Mouse (Mus musculus) heart, embryonic 13.5 days (tissue): Measurements from ENCODE around the gene 6330409D20Rik. TPM values are rescaled to one million over a fixed set of nuclear protein-coding genes. Genes with fewer than 3 reads are reported as not detected.

ENCODE experiments used
- ATAC-seq: fragments of 200-750 bp; cut with Nextera tagmentation; 2 replicates; pipeline ENCODE4 v1.8.0; 2017; ENCODE audit warnings: moderate TSS enrichment; ENCODE audit not compliant: insufficient number of reproducible peaks, low FRiP score, low TSS enrichment; ENCODE audit errors: extremely low read depth
- H3K27ac ChIP-seq: fragments of 300-500 bp; sonication (generic); replicated peaks from 2 replicates; pipeline ENCODE4 v1.5.1; 2015; ENCODE audit warnings: moderate library complexity, mild to moderate bottlenecking, inconsistent platforms
- H3K27me3 ChIP-seq: fragments of 300-500 bp; sonication (generic); replicated peaks from 2 replicates; pipeline ENCODE4 v1.6.1; 2015; ENCODE audit warnings: mild to moderate bottlenecking, inconsistent platforms
- H3K36me3 ChIP-seq: fragments of 300-500 bp; sonication (generic); 2 replicates; pipeline ENCODE4 v1.6.1; 2015; ENCODE audit warnings: mild to moderate bottlenecking, inconsistent platforms
- H3K4me1 ChIP-seq: fragments of 300-500 bp; sonication (generic); 2 replicates; pipeline ENCODE4 v1.6.1; 2015; ENCODE audit warnings: inconsistent platforms
- H3K4me2 ChIP-seq: fragments of 300-500 bp; sonication (generic); 2 replicates; pipeline ENCODE4 v1.6.1; 2015; ENCODE audit warnings: inconsistent platforms, mild to moderate bottlenecking, moderate library complexity
- H3K4me3 ChIP-seq: fragments of 300-500 bp; sonication (generic); 2 replicates; pipeline ENCODE4 v1.5.1; 2015; ENCODE audit warnings: moderate library complexity, mild to moderate bottlenecking, inconsistent platforms
- H3K9ac ChIP-seq: fragments of 300-500 bp; sonication (generic); 2 replicates; pipeline ENCODE4 v1.6.1; 2015; ENCODE audit warnings: inconsistent platforms, mild to moderate bottlenecking, moderate library complexity
- H3K9me3 ChIP-seq: fragments of 300-500 bp; sonication (generic); 2 replicates; pipeline ENCODE4 v1.6.1; 2016; ENCODE audit warnings: inconsistent platforms
- WGBS: fragments of 180-500 bp; shearing (Covaris S2); methylation state at CpG from one replicate; pipeline ENCODE4 v1.1.7; 2015; ENCODE audit warnings: mixed read lengths; 5-methylcytosine and 5-hydroxymethylcytosine counted together
- polyA plus RNA-seq: library from polyadenylated mRNA; unstranded; fragments of >200 nt; fragmentation: Nextera tagmentation; extraction: Ambion mirVana; gene quantifications from 2 replicates; pipeline ENCODE4 v1.2.1, GENCODE M21; 2015

The 6330409D20Rik gene
- polyA plus RNA-seq, 1 experiment from 2014 or later = 0.28 TPM

- 24% methylated on average over 9 of the region's 9 CpGs for WGBS
- Histone ChIP-seq H3K4me2 (peak overlapping the region; percentile 81), H3K9me3 (no peaks in the 10 kb centered on the region), H3K4me3 (peak overlapping the region; percentile 87), H3K4me1 (peaks cover 38% of the 10 kb centered on the region), H3K9ac (peak overlapping the region; percentile 97), H3K36me3 (peaks cover 51% of the 10 kb centered on the region), H3K27ac (peak overlapping the region; percentile 99), H3K27me3 (no peaks in the 10 kb centered on the region)
- no peak for ATAC-seq
These were observed 29.3 kb downstream of the 6330409D20Rik start for GRCm38 (mm10) chr2:32711301-32712056.

- 82% methylated on average over 5 of the region's 5 CpGs for WGBS
- Histone ChIP-seq H3K9ac (no peak overlapping the region), H3K4me2 (no peak overlapping the region), H3K27ac (no peak overlapping the region), H3K4me3 (no peak overlapping the region), H3K27me3 (no peaks in the 10 kb centered on the region), H3K36me3 (peaks cover 62% of the 10 kb centered on the region), H3K4me1 (peaks cover 37% of the 10 kb centered on the region), H3K9me3 (no peaks in the 10 kb centered on the region)
- ATAC-seq = no peak
These were observed 30.4 kb downstream of the 6330409D20Rik start for GRCm38 (mm10) chr2:32710425-32710824.

GRCm38 (mm10) chr2:32709521-32710137 lies 31.2 kb downstream of the 6330409D20Rik start:
- Histone ChIP-seq H3K27me3 (no peaks in the 10 kb centered on the region), H3K4me1 (peaks cover 29% of the 10 kb centered on the region), H3K9ac (no peak overlapping the region), H3K27ac (no peak overlapping the region), H3K4me3 (no peak overlapping the region), H3K9me3 (no peaks in the 10 kb centered on the region), H3K36me3 (peaks cover 70% of the 10 kb centered on the region), H3K4me2 (no peak overlapping the region)
- 86% methylated on average over 20 of the region's 20 CpGs for WGBS
- ATAC-seq = no peak

GRCm38 (mm10) chr2:32708643-32709042 lies 32.2 kb downstream of the 6330409D20Rik start:
- no peak overlapping the region for H3K4me3 ChIP-seq
- ATAC-seq = no peak
- H3K4me1 ChIP-seq = peaks cover 19% of the 10 kb centered on the region
- H3K27ac ChIP-seq = no peak overlapping the region
- H3K36me3 ChIP-seq = peaks cover 80% of the 10 kb centered on the region
- 43% methylated on average over 3 of the region's 3 CpGs for WGBS
- H3K9ac ChIP-seq = no peak overlapping the region
- H3K27me3 ChIP-seq = no peaks in the 10 kb centered on the region
- H3K9me3 ChIP-seq = no peaks in the 10 kb centered on the region
- H3K4me2 ChIP-seq = no peak overlapping the region

- 93% methylated on average over 6 of the region's 6 CpGs for WGBS
- no peak overlapping the region for H3K4me3 ChIP-seq
- H3K27me3 ChIP-seq = no peaks in the 10 kb centered on the region
- H3K9me3 ChIP-seq = no peaks in the 10 kb centered on the region
- H3K4me2 ChIP-seq = no peak overlapping the region
- H3K36me3 ChIP-seq = peaks cover 96% of the 10 kb centered on the region
- H3K9ac ChIP-seq = no peak overlapping the region
- no peak for ATAC-seq
- H3K4me1 ChIP-seq = peaks cover 18% of the 10 kb centered on the region
- H3K27ac ChIP-seq = no peak overlapping the region
These were observed 33.8 kb downstream of the 6330409D20Rik start for GRCm38 (mm10) chr2:32706971-32707370.

- H3K4me2 ChIP-seq = no peak overlapping the region
- H3K4me1 ChIP-seq = no peaks in the 10 kb centered on the region
- peaks cover 83% of the 10 kb centered on the region for H3K36me3 ChIP-seq
- no peaks in the 10 kb centered on the region for H3K9me3 ChIP-seq
- H3K27me3 ChIP-seq = no peaks in the 10 kb centered on the region
- H3K27ac ChIP-seq = no peak overlapping the region
- H3K4me3 ChIP-seq = no peak overlapping the region
- no peak overlapping the region for H3K9ac ChIP-seq
- ATAC-seq = no peak
- WGBS = 88% methylated on average over 7 of the region's 7 CpGs
These were observed 35.8 kb downstream of the 6330409D20Rik start for GRCm38 (mm10) chr2:32705018-32705417.

GRCm38 (mm10) chr2:32704021-32704421 lies 36.8 kb downstream of the 6330409D20Rik start, which contains the start of gene Fpgs:
Gene Fpgs (minus strand): TSS chr2:32704145.
- Histone ChIP-seq H3K4me3 (no peak within 1 kb of the TSS), H3K9me3 (no peaks in the 10 kb centered on the region), H3K27me3 (no peaks in the 10 kb centered on the region), H3K4me1 (no peaks in the 10 kb centered on the region), H3K4me2 (no peak within 1 kb of the TSS), H3K27ac (no peak within 1 kb of the TSS), H3K9ac (no peak within 1 kb of the TSS), H3K36me3 (peaks cover 73% of the 10 kb centered on the region)
- ATAC-seq = no peak
- WGBS = 81% methylated on average over 2 of the region's 2 CpGs

- Histone ChIP-seq H3K4me1 (no peaks in the 10 kb centered on the region), H3K4me2 (no peak overlapping the region), H3K27ac (no peak overlapping the region), H3K9ac (no peak overlapping the region), H3K4me3 (no peak overlapping the region), H3K27me3 (no peaks in the 10 kb centered on the region), H3K9me3 (no peaks in the 10 kb centered on the region), H3K36me3 (peaks cover 64% of the 10 kb centered on the region)
- no peak for ATAC-seq
- 92% methylated on average over 8 of the region's 8 CpGs for WGBS
These were observed 37.8 kb downstream of the 6330409D20Rik start for GRCm38 (mm10) chr2:32703046-32703445.

GRCm38 (mm10) chr2:32700966-32701743 lies 39.7 kb downstream of the 6330409D20Rik start:
- no peak for ATAC-seq
- Histone ChIP-seq H3K9ac (no peak overlapping the region), H3K9me3 (no peaks in the 10 kb centered on the region), H3K4me1 (no peaks in the 10 kb centered on the region), H3K36me3 (peaks cover 45% of the 10 kb centered on the region), H3K4me2 (no peak overlapping the region), H3K4me3 (no peak overlapping the region), H3K27me3 (no peaks in the 10 kb centered on the region), H3K27ac (no peak overlapping the region)
- WGBS = 76% methylated on average over 14 of the region's 14 CpGs

- peaks cover 1% of the 10 kb centered on the region; the same call in 1 of the 2 replicates for H3K4me1 ChIP-seq
- peaks cover 30% of the 10 kb centered on the region for H3K36me3 ChIP-seq
- no peak overlapping the region for H3K4me2 ChIP-seq
- ATAC-seq = no peak
- no peaks in the 10 kb centered on the region for H3K27me3 ChIP-seq
- no peak overlapping the region for H3K27ac ChIP-seq
- no peak overlapping the region for H3K9ac ChIP-seq
- no peak overlapping the region for H3K4me3 ChIP-seq
- no peaks in the 10 kb centered on the region for H3K9me3 ChIP-seq
- 73% methylated on average over 6 of the region's 6 CpGs for WGBS
These were observed 41.1 kb downstream of the 6330409D20Rik start for GRCm38 (mm10) chr2:32699680-32700079.

GRCm38 (mm10) chr2:32694691-32695090 lies 46.1 kb downstream of the 6330409D20Rik start:
- H3K27me3 ChIP-seq = no peaks in the 10 kb centered on the region
- H3K4me1 ChIP-seq = peaks cover 28% of the 10 kb centered on the region
- no peak for ATAC-seq
- H3K36me3 ChIP-seq = peaks cover 16% of the 10 kb centered on the region
- peak overlapping the region; percentile 81 for H3K9ac ChIP-seq
- peak overlapping the region; percentile 87 for H3K4me2 ChIP-seq
- H3K4me3 ChIP-seq = peak overlapping the region; percentile 82
- WGBS = 85% methylated on average over 12 of the region's 12 CpGs
- H3K27ac ChIP-seq = 0 out of 2 replicates have a peak overlapping the region, but pooled peaks have one; percentile 45
- H3K9me3 ChIP-seq = no peaks in the 10 kb centered on the region
